Mouse (Mus musculus): ENCODE results near the gene Mapk12. TPM values are rescaled to one million over a fixed set of nuclear protein-coding genes. Genes with fewer than 3 reads are reported as not detected.
A peak's percentile ranks its signal among the peaks of the same experiment; 100 is the strongest.

Gene Mapk12
- polyA plus RNA-seq (2012; rRNA removed): 1.7 and 1.8 TPM in 2 replicates
- polyA plus RNA-seq (2014; fragmentation: Nextera tagmentation; extraction: Ambion mirVana): 1.1 TPM in 2 replicates

GRCm38 (mm10) chr15:89140659-89141252 is at the start of gene Mapk12:
Gene Mapk12 (minus strand): TSS chr15:89140703.
- Histone ChIP-seq H3K9ac (replicated peaks) (no peak within 1 kb of the TSS), H3K4me1 (replicated peaks; ENCODE audit: control insufficient read depth in 2 of 2, insufficient read depth in 2 of 2, low read length in 1 of 2) (no peaks in the 10 kb centered on the region), H3K9me3 (ENCODE audit: control insufficient read depth, low read length) (no peaks in the 10 kb centered on the region), H3K27ac (no peak within 1 kb of the TSS), H3K4me3 (ENCODE audit: insufficient read depth in 1 of 2, low read depth in 2 of 2, low read length in 2 of 2) (peak within 1 kb of the TSS; percentile 15 to 16; a peak in 2 of 4 replicates), H3K27me3 (ENCODE audit: control insufficient read depth, insufficient read depth, low read length) (peaks cover 50% of the 10 kb centered on the region), H3K36me3 (replicated peaks; ENCODE audit: control insufficient read depth, insufficient read depth, low read depth) (no peaks in the 10 kb centered on the region), H3K4me2 (ENCODE audit: low read depth) (peak within 1 kb of the TSS; percentile 32)
- no peak for TF ChIP-seq CTCF (IDR thresholded peaks at IDR 0.05; ENCODE audit: low read depth)
- no peak for TF ChIP-seq EP300 (IDR thresholded peaks at IDR 0.05; ENCODE audit: low read depth)
- DNase-seq (ENCODE audit: low read depth in 3 of 3, low spot score in 3 of 3): no peak
- ATAC-seq (ENCODE audit: insufficient read depth): no peak
- 3% methylated on average over 21 of the region's 21 CpGs for WGBS (ENCODE audit: insufficient replicate concordance)

- TF ChIP-seq EP300 (IDR thresholded peaks at IDR 0.05; ENCODE audit: low read depth) (no peak), CTCF (IDR thresholded peaks at IDR 0.05; ENCODE audit: low read depth) (no peak)
- Histone ChIP-seq H3K9me3 (ENCODE audit: control insufficient read depth, low read length) (no peaks in the 10 kb centered on the region), H3K4me3 (ENCODE audit: insufficient read depth in 1 of 2, low read depth in 2 of 2, low read length in 2 of 2) (no peak overlapping the region), H3K9ac (replicated peaks) (no peak overlapping the region), H3K4me1 (replicated peaks; ENCODE audit: control insufficient read depth in 2 of 2, insufficient read depth in 2 of 2, low read length in 1 of 2) (peaks cover 0 to 4% of the 10 kb centered on the region in 2 experiments; a peak in 1 of 4 replicates), H3K27ac (no peak overlapping the region), H3K4me2 (ENCODE audit: low read depth) (no peak overlapping the region), H3K36me3 (replicated peaks; ENCODE audit: control insufficient read depth, insufficient read depth, low read depth) (no peaks in the 10 kb centered on the region), H3K27me3 (ENCODE audit: control insufficient read depth, insufficient read depth, low read length) (peaks cover 14% of the 10 kb centered on the region)
- DNase-seq (ENCODE audit: low read depth in 3 of 3, low spot score in 3 of 3): no peak
- ATAC-seq (ENCODE audit: insufficient read depth): no peak
- 87% methylated on average over 5 of the region's 5 CpGs for WGBS (ENCODE audit: insufficient replicate concordance)
Observed at GRCm38 (mm10) chr15:89184937-89185227, 44.4 kb upstream of the Mapk12 start.

- Histone ChIP-seq H3K4me3 (ENCODE audit: insufficient read depth in 1 of 2, low read depth in 2 of 2, low read length in 2 of 2) (no peak overlapping the region), H3K4me1 (replicated peaks; ENCODE audit: control insufficient read depth in 2 of 2, insufficient read depth in 2 of 2, low read length in 1 of 2) (peaks cover 0 to 5% of the 10 kb centered on the region in 2 experiments; a peak in 1 of 4 replicates), H3K9me3 (ENCODE audit: control insufficient read depth, low read length) (no peaks in the 10 kb centered on the region), H3K27me3 (ENCODE audit: control insufficient read depth, insufficient read depth, low read length) (peaks cover 19% of the 10 kb centered on the region), H3K36me3 (replicated peaks; ENCODE audit: control insufficient read depth, insufficient read depth, low read depth) (no peaks in the 10 kb centered on the region), H3K9ac (replicated peaks) (no peak overlapping the region), H3K27ac (no peak overlapping the region), H3K4me2 (ENCODE audit: low read depth) (no peak overlapping the region)
- WGBS (ENCODE audit: insufficient replicate concordance): 63% methylated on average over 5 of the region's 5 CpGs
- DNase-seq (ENCODE audit: low read depth in 3 of 3, low spot score in 3 of 3): no peak
- ATAC-seq (ENCODE audit: insufficient read depth): no peak
- TF ChIP-seq CTCF (IDR thresholded peaks at IDR 0.05; ENCODE audit: low read depth) (no peak), EP300 (IDR thresholded peaks at IDR 0.05; ENCODE audit: low read depth) (no peak)
Observed at GRCm38 (mm10) chr15:89184141-89184936, 43.8 kb upstream of the Mapk12 start.

- H3K9ac ChIP-seq (replicated peaks): no peak overlapping the region
- peaks cover 7 to 16% of the 10 kb centered on the region in 2 experiments for H3K4me1 ChIP-seq (replicated peaks; ENCODE audit: control insufficient read depth in 2 of 2, insufficient read depth in 2 of 2, low read length in 1 of 2)
- H3K36me3 ChIP-seq (replicated peaks; ENCODE audit: control insufficient read depth, insufficient read depth, low read depth): no peaks in the 10 kb centered on the region
- 0 out of 2 replicates have a peak, but pooled peaks have one; percentile 0 for TF ChIP-seq CTCF (IDR thresholded peaks at IDR 0.05; ENCODE audit: low read depth)
- TF ChIP-seq EP300 (IDR thresholded peaks at IDR 0.05; ENCODE audit: low read depth): no peak
- H3K27me3 ChIP-seq (ENCODE audit: control insufficient read depth, insufficient read depth, low read length): peaks cover 21% of the 10 kb centered on the region
- no peak overlapping the region for H3K27ac ChIP-seq
- no peak overlapping the region for H3K4me2 ChIP-seq (ENCODE audit: low read depth)
- ATAC-seq (ENCODE audit: insufficient read depth) (no peak), DNase-seq (ENCODE audit: low read depth in 3 of 3, low spot score in 3 of 3) (no peak)
- H3K9me3 ChIP-seq (ENCODE audit: control insufficient read depth, low read length): no peaks in the 10 kb centered on the region
- 59% methylated on average over 5 of the region's 5 CpGs for WGBS (ENCODE audit: insufficient replicate concordance)
- H3K4me3 ChIP-seq (ENCODE audit: insufficient read depth in 1 of 2, low read depth in 2 of 2, low read length in 2 of 2): no peak overlapping the region
Observed at GRCm38 (mm10) chr15:89182842-89183241, 42.3 kb upstream of the Mapk12 start.

GRCm38 (mm10) chr15:89182328-89182741 is 41.8 kb upstream of the Mapk12 start:
- Histone ChIP-seq H3K4me2 (ENCODE audit: low read depth) (no peak overlapping the region), H3K27me3 (ENCODE audit: control insufficient read depth, insufficient read depth, low read length) (peaks cover 21% of the 10 kb centered on the region), H3K27ac (no peak overlapping the region), H3K36me3 (replicated peaks; ENCODE audit: control insufficient read depth, insufficient read depth, low read depth) (no peaks in the 10 kb centered on the region), H3K4me1 (replicated peaks; ENCODE audit: control insufficient read depth in 2 of 2, insufficient read depth in 2 of 2, low read length in 1 of 2) (peaks cover 7 to 21% of the 10 kb centered on the region in 2 experiments), H3K4me3 (ENCODE audit: insufficient read depth in 1 of 2, low read depth in 2 of 2, low read length in 2 of 2) (no peak overlapping the region), H3K9me3 (ENCODE audit: control insufficient read depth, low read length) (no peaks in the 10 kb centered on the region), H3K9ac (replicated peaks) (no peak overlapping the region)
- 20% methylated on average over 6 of the region's 6 CpGs for WGBS (ENCODE audit: insufficient replicate concordance)
- no peak for ATAC-seq (ENCODE audit: insufficient read depth)
- no peak for DNase-seq (ENCODE audit: low read depth in 3 of 3, low spot score in 3 of 3)
- TF ChIP-seq EP300 (IDR thresholded peaks at IDR 0.05; ENCODE audit: low read depth): no peak
- TF ChIP-seq CTCF (IDR thresholded peaks at IDR 0.05; ENCODE audit: low read depth): 0 out of 2 replicates have a peak, but pooled peaks have one; percentile 3

Data from liver, embryonic 14.5 days (tissue).